Mouse (Mus musculus): ENCODE results near the gene Il22ra2. TPM values are rescaled to one million over a fixed set of nuclear protein-coding genes. Genes with fewer than 3 reads are reported as not detected.

The Il22ra2 gene
- total and polyA plus RNA-seq, 2 experiments from 2014 or later, result not detected

- Histone ChIP-seq H3K9me3 (replicated peaks; ENCODE audit: control insufficient read depth, low read length) (no peaks in the 10 kb centered on the region), H3K27me3 (ENCODE audit: control insufficient read depth, insufficient read depth, low read length) (no peaks in the 10 kb centered on the region), H3K4me2 (ENCODE audit: low read depth, low read length) (no peak overlapping the region), H3K9ac (replicated peaks; ENCODE audit: low read depth, low read length) (no peak overlapping the region), H3K36me3 (replicated peaks; ENCODE audit: control insufficient read depth, insufficient read depth, low read length) (no peaks in the 10 kb centered on the region), H3K27ac (ENCODE audit: low read depth) (no peak overlapping the region), H3K4me3 (ENCODE audit: low read depth, low read length) (no peak overlapping the region), H3K4me1 (ENCODE audit: control insufficient read depth, insufficient read depth) (no peaks in the 10 kb centered on the region)
- DNase-seq (ENCODE audit: low spot score) (no peak), ATAC-seq (ENCODE audit: insufficient read depth, low read depth) (no peak)
- WGBS, result 74% methylated on average over 1 of the region's 1 CpGs
- no peak; the same call in 1 of the 2 replicates for TF ChIP-seq CTCF (IDR thresholded peaks at IDR 0.05; ENCODE audit: low read depth)
- no peak for TF ChIP-seq EP300 (IDR thresholded peaks at IDR 0.05; ENCODE audit: low read depth)
These were observed 51.3 kb downstream of the Il22ra2 start for GRCm38 (mm10) chr10:19673146-19673545.

Other genes starting within 250 kb of the Il22ra2 start
- gene Ifngr1, start 30.0 kb upstream of the Il22ra2 start, total RNA-seq (2014; rRNA removed; ENCODE audit: low replicate concordance), result 21.6 and 38.6 TPM in 2 replicates
- 40.1 and 42.2 TPM in 2 replicates for gene Ifngr1, start 30.0 kb upstream of the Il22ra2 start, polyA plus RNA-seq (2015; fragmentation: Nextera tagmentation; extraction: Ambion mirVana)
- not detected in 2 replicates for gene Il20ra, start 90.6 kb downstream of the Il22ra2 start, total RNA-seq (2014; rRNA removed; ENCODE audit: low replicate concordance)
- gene Il20ra, start 90.6 kb downstream of the Il22ra2 start, polyA plus RNA-seq (2015; fragmentation: Nextera tagmentation; extraction: Ambion mirVana), result not detected in 2 replicates
- gene Slc35d3, start 229.5 kb downstream of the Il22ra2 start, total RNA-seq (2014; rRNA removed; ENCODE audit: low replicate concordance), result 0.62 TPM in 1 of 2 replicates, not detected in the other
- gene Slc35d3, start 229.5 kb downstream of the Il22ra2 start, polyA plus RNA-seq (2015; fragmentation: Nextera tagmentation; extraction: Ambion mirVana), result 0.05 TPM in 2 replicates